Mouse (Mus musculus) ES-E14 (cell line): ENCODE data around the gene Aga.

Source experiments
- CHD2 ChIP-seq: IDR thresholded peaks from 2 replicates; pipeline ENCODE4 v1.6.1; 2014; ENCODE audit warnings: mild to moderate bottlenecking, low read depth, low read length, inconsistent platforms
- HCFC1 ChIP-seq: IDR thresholded peaks from 2 replicates; pipeline ENCODE4 v1.6.1; 2012; ENCODE audit warnings: low read length, inconsistent platforms, borderline replicate concordance; ENCODE audit not compliant: insufficient read depth
- ZC3H11A ChIP-seq: IDR thresholded peaks from 2 replicates; pipeline ENCODE4 v1.6.1; 2012; ENCODE audit warnings: low read depth, mild to moderate bottlenecking, inconsistent platforms, low read length, borderline replicate concordance

- TF ChIP-seq CHD2 = no peak
- no peak for TF ChIP-seq ZC3H11A
- TF ChIP-seq HCFC1 = no peak
These were observed 14.6 kb upstream of the Aga start for GRCm38 (mm10) chr8:53496885-53497326.
